Mouse (Mus musculus) embryonic facial prominence, embryonic 14.5 days (tissue): Measurements from ENCODE around the gene 9230104L09Rik. TPM values are rescaled to one million over a fixed set of nuclear protein-coding genes. Genes with fewer than 3 reads are reported as not detected.

Source experiments
- ATAC-seq: fragments of 200-750 bp; cut with Nextera tagmentation; 2 replicates; pipeline ENCODE4 v1.8.0; 2017; ENCODE audit warnings: low read depth, moderate number of reproducible peaks, moderate TSS enrichment
- DNase-seq: peaks from one replicate; pipeline ENCODE4 v3.0.0-alpha.2; 2015; ENCODE audit warnings: low spot score
- H3K27ac ChIP-seq: fragments of 300-500 bp; sonication (generic); replicated peaks from 2 replicates; pipeline ENCODE4 v1.5.1; 2014; ENCODE audit warnings: low read depth, mild to moderate bottlenecking, low read length, moderate library complexity
- H3K27me3 ChIP-seq: fragments of 300-500 bp; sonication (generic); replicated peaks from 2 replicates; pipeline ENCODE4 v1.6.1; 2014; ENCODE audit warnings: low read length; ENCODE audit not compliant: control insufficient read depth, insufficient read depth
- H3K36me3 ChIP-seq: fragments of 300-500 bp; sonication (generic); 2 replicates; pipeline ENCODE4 v1.6.1; 2014; ENCODE audit warnings: low read length, mixed read lengths; ENCODE audit not compliant: control insufficient read depth, insufficient read depth
- H3K4me1 ChIP-seq: fragments of 300-500 bp; sonication (generic); 2 replicates; pipeline ENCODE4 v1.6.1; 2014; ENCODE audit warnings: antibody characterized with exemption, low read length; ENCODE audit not compliant: control insufficient read depth, insufficient read depth
- H3K4me2 ChIP-seq: fragments of 300-500 bp; sonication (generic); 2 replicates; pipeline ENCODE4 v1.6.1; 2014; ENCODE audit warnings: low read depth, mild to moderate bottlenecking, low read length, moderate library complexity, mixed read lengths
- H3K4me3 ChIP-seq: fragments of 300-500 bp; sonication (generic); 2 replicates; pipeline ENCODE4 v1.5.1; 2014; ENCODE audit warnings: low read depth, mild to moderate bottlenecking, low read length
- H3K9ac ChIP-seq: fragments of 300-500 bp; sonication (generic); 2 replicates; pipeline ENCODE4 v1.6.1; 2014; ENCODE audit warnings: low read depth, mild to moderate bottlenecking, low read length, moderate library complexity, mixed read lengths
- H3K9me3 ChIP-seq: fragments of 300-500 bp; sonication (generic); 2 replicates; pipeline ENCODE4 v1.6.1; 2016; ENCODE audit warnings: low read length; ENCODE audit not compliant: control insufficient read depth
- WGBS: fragments of 180-500 bp; shearing (Covaris S2); extraction: QIAGEN DNeasy Blood & Tissue Kit; methylation state at CpG from one replicate; pipeline ENCODE4 v1.1.7; 2014; 5-methylcytosine and 5-hydroxymethylcytosine counted together
- polyA plus RNA-seq: library from polyadenylated mRNA; unstranded; fragments of >200 nt; fragmentation: Nextera tagmentation; extraction: Ambion mirVana; gene quantifications from 2 replicates; pipeline ENCODE4 v1.2.1, GENCODE M21; 2014

9230104L09Rik gene
- polyA plus RNA-seq, 1 experiment from 2014 or later, result not detected

DNA sequence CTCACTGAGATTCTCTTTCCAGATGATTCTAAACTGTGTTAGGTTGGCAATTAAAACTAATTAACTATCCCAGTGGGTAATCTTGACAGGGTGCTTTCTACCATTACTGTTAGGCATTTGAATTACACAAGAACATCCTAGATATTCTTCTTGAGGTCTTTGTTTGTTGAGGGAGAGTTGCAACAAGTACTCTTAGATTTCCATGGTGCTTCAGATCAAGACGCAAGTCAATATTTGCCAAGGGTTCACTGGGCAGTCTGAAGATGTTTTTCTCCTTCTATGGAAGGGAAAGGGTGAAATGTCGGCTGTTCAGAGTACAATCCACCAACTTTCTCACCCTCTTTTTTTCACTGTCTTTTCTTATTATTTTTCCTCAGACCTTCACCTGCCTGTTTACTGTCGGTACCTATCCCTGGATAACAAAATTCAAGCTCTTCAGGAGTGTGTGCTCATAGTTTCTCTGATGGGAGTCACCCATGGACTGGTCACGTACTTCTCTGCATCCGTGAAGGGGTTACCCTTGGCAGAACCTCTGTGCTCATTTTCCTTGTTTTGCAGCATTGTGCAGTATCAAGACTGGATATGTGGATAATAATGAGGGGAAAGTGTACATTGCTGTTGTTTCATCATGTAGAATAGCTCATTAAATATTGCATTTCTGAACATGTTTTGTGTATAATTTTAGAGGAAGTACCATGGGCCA lies 26.6 kb downstream of the 9230104L09Rik start:
- Histone ChIP-seq H3K4me2 (no peak overlapping the region), H3K4me1 (no peaks in the 10 kb centered on the region), H3K9me3 (no peaks in the 10 kb centered on the region), H3K27ac (no peak overlapping the region), H3K9ac (no peak overlapping the region), H3K27me3 (no peaks in the 10 kb centered on the region), H3K36me3 (no peaks in the 10 kb centered on the region), H3K4me3 (no peak overlapping the region)
- DNase-seq, result no peak
- 86% methylated on average over 5 of the region's 5 CpGs for WGBS
- ATAC-seq, result no peak

DNA sequence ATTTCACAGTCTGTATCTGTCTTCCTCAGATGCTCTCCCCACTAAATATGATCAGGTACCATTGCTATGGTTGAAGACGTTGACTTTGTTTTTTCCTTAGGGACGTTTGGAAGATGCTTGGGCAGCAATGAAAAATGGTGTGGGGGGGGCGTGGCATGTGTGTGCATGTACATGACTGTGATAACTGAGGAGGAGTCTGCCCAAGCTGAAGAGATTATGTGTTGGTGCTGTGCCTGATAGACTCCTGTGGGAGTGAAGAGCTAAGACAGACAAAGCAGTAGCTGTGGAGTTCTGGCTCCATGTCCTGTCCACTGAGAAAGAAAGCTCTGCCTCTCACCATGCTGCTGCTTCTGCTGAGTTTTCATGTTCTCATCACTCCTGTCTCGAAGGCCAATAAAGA lies 29.9 kb downstream of the 9230104L09Rik start, which contains the start of gene Cst9:
TSS of gene Cst9 (plus strand) at position 236 of the 400 bp plus-strand sequence.
- ATAC-seq, result no peak
- Histone ChIP-seq H3K27ac (no peak within 1 kb of the TSS), H3K4me2 (no peak within 1 kb of the TSS), H3K4me1 (no peaks in the 10 kb centered on the region), H3K36me3 (no peaks in the 10 kb centered on the region), H3K4me3 (no peak within 1 kb of the TSS), H3K9ac (no peak within 1 kb of the TSS), H3K9me3 (no peaks in the 10 kb centered on the region), H3K27me3 (no peaks in the 10 kb centered on the region)
- WGBS, result 71% methylated on average over 4 of the region's 4 CpGs
- DNase-seq, result no peak

DNA sequence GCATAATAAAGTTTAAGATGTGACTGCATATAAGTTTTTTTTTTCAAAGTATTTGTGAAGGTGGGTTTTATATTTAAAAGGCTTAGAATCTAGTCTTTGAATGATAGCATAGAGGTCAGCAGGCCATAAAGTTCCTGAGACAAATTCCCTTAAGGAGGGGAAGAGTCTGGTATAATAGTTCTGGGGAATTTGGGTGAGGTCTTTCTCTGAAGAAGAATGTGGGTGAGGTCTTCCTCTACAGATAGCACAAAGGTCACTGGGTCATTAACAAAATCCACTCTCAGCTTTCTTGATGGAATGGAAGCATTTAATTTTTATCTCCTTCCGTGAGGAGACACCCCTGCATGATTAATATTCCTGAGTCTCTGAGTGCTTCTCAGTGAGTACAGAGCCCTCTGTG lies 38.9 kb downstream of the 9230104L09Rik start:
- ATAC-seq (no peak), DNase-seq (no peak)
- Histone ChIP-seq H3K4me3 (no peak overlapping the region), H3K27me3 (no peaks in the 10 kb centered on the region), H3K4me2 (no peak overlapping the region), H3K36me3 (no peaks in the 10 kb centered on the region), H3K27ac (no peak overlapping the region), H3K4me1 (no peaks in the 10 kb centered on the region), H3K9ac (no peak overlapping the region), H3K9me3 (no peaks in the 10 kb centered on the region)
- WGBS, result 73% methylated on average over 1 of the region's 1 CpGs

DNA sequence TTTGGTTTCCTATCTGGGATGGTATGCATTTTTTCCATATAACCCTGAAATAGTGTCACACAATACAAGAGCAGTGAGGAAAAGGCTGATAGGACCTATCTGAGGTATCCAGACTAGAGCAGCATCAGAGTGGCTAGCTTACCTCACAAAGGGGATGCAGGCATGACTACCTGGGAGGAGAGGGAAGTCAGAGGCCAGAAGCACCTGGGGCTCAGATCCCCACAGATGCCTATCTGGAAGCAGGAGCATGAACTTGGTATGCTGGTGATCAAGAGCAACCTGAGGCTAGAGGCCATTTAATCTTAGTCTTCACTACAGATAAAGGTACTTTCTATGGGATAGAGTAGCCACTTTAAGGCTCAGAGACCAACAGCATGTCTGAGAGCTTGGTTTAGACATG lies 44.9 kb downstream of the 9230104L09Rik start, which contains the start of gene Cst13:
TSS of gene Cst13 (plus strand) at position 173 of the 400 bp plus-strand sequence.
- Histone ChIP-seq H3K9me3 (no peaks in the 10 kb centered on the region), H3K27ac (no peak within 1 kb of the TSS), H3K4me3 (no peak within 1 kb of the TSS), H3K27me3 (no peaks in the 10 kb centered on the region), H3K36me3 (no peaks in the 10 kb centered on the region), H3K9ac (no peak within 1 kb of the TSS), H3K4me1 (no peaks in the 10 kb centered on the region), H3K4me2 (no peak within 1 kb of the TSS)
- DNase-seq, result no peak
- no peak for ATAC-seq

DNA sequence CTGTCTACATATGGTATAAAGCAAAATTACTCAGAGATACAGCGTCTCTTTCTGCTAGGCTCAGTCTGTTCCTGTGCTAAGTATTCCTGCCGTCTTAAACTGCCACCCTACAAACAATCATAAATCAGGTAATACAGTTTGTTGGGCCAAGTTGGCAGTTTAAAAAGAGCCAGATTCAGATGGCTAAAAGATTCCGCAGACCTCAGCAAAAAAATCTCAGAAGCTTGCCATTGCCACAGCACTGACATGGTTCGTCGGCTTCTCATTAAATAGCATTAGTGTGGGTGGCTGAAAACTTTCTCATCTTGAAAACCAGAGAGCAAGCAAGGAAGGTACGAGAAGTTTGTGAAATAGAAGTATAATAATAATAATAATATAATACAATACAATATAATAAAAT lies 58.1 kb downstream of the 9230104L09Rik start:
- no peak overlapping the region for H3K4me3 ChIP-seq
- no peak overlapping the region for H3K9ac ChIP-seq
- no peaks in the 10 kb centered on the region for H3K9me3 ChIP-seq
- no peak overlapping the region for H3K4me2 ChIP-seq
- DNase-seq (no peak), ATAC-seq (no peak)
- WGBS, result 71% methylated on average over 6 of the region's 6 CpGs
- H3K36me3 ChIP-seq, result no peaks in the 10 kb centered on the region
- H3K27ac ChIP-seq, result no peak overlapping the region
- H3K27me3 ChIP-seq, result no peaks in the 10 kb centered on the region
- H3K4me1 ChIP-seq, result no peaks in the 10 kb centered on the region

DNA sequence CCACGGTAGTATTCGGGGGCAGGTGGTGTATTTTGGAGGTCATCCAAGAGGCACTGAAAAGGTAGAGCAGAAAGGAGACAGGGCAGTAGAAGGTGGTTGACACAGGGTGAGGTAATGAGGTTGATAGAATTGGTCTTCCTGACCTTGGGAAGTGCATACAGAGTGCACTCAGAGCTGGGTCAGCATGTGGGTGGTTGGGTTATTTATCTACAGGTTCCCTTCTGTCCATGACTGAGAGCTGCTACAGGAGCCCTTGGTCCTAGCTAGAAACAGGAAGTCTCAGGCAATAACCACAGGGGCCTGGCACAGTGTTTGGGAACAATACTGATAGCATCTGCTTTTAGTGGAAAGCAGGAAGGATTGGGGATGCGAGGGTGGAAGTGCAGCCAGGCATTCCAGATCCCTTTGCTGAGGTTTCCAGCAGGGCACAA lies 63.3 kb downstream of the 9230104L09Rik start:
- no peak overlapping the region for H3K27ac ChIP-seq
- H3K4me2 ChIP-seq, result no peak overlapping the region
- no peaks in the 10 kb centered on the region for H3K27me3 ChIP-seq
- 39% methylated on average over 3 of the region's 3 CpGs for WGBS
- no peak for ATAC-seq
- no peaks in the 10 kb centered on the region for H3K9me3 ChIP-seq
- peak; percentile 1 for DNase-seq
- H3K4me3 ChIP-seq, result no peak overlapping the region
- no peaks in the 10 kb centered on the region for H3K4me1 ChIP-seq
- no peak overlapping the region for H3K9ac ChIP-seq
- H3K36me3 ChIP-seq, result no peaks in the 10 kb centered on the region

DNA sequence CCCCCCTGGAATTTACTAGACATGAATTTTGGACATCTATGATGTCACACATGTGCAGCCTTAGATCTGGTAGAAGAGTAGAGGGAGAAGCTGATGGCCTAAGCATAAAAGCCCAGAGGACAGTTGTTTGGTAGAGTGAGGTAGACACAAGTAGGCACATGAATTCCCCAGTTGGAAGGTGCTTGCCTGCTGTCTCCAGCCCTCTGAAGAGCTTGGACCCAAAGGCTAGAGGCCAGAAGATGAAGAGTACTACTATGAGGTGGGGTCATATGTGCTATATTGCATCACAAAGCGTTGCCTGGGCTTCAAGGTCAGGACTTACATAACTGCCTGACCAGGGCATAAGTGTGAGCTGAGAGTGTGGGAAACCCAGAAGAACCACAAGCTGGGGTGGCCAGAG lies 66.4 kb downstream of the 9230104L09Rik start, which contains the start of gene Cst8:
TSS of gene Cst8 (plus strand) at position 301 of the 400 bp plus-strand sequence.
- Histone ChIP-seq H3K27me3 (no peaks in the 10 kb centered on the region), H3K4me2 (no peak within 1 kb of the TSS), H3K4me3 (no peak within 1 kb of the TSS), H3K4me1 (no peaks in the 10 kb centered on the region), H3K9me3 (no peaks in the 10 kb centered on the region), H3K27ac (no peak within 1 kb of the TSS), H3K36me3 (no peaks in the 10 kb centered on the region), H3K9ac (no peak within 1 kb of the TSS)
- WGBS, result 84% methylated on average over 1 of the region's 1 CpGs
- no peak for ATAC-seq
- DNase-seq, result no peak
